Mouse (Mus musculus): ENCODE measurements at regions not wholly inside any gene's neighbourhood (a gene's known extent, or its start where the extent isn't known, plus 50 kb on each side); places are given as distances from the start of the nearest gene placed in this dataset.

GRCm38 (mm10) chr9:117892601-117893000 is 147.7 kb upstream of the Azi2 start:
- no peak for ATAC-seq (ENCODE audit: insufficient number of reproducible peaks, insufficient read depth, low FRiP score, low read depth)
- no peak overlapping the region for H3K4me3 ChIP-seq (ENCODE audit: low read depth, low read length)

GRCm38 (mm10) chr9:117873172-117873571 is 167.1 kb upstream of the Azi2 start:
- peaks cover 8% of the 10 kb centered on the region; the same call in 1 of the 2 replicates for H3K27me3 ChIP-seq (ENCODE audit: control insufficient read depth, insufficient read depth, low read length)

More at GRCm38 (mm10) chr9:117892601-117893000, 147.7 kb upstream of the Azi2 start:
- H3K27me3 ChIP-seq (ENCODE audit: control insufficient read depth, insufficient read depth, low read length), result no peaks in the 10 kb centered on the region
- H3K9ac ChIP-seq (replicated peaks; ENCODE audit: low read depth, low read length), result no peak overlapping the region
- no peak overlapping the region for H3K4me2 ChIP-seq (replicated peaks; ENCODE audit: low read depth, low read length)
- 54% methylated on average over 6 of the region's 6 CpGs for WGBS
- no peaks in the 10 kb centered on the region for H3K9me3 ChIP-seq (ENCODE audit: control insufficient read depth, low read depth, low read length)
- 0 out of 2 replicates have a peak overlapping the region, but pooled peaks have one; percentile 7 for H3K27ac ChIP-seq (ENCODE audit: low read length)
- H3K36me3 ChIP-seq (ENCODE audit: control insufficient read depth, insufficient read depth, low read length), result no peaks in the 10 kb centered on the region
- 0 out of 2 replicates have a peak, but pooled peaks cover 5% of the 10 kb centered on the region for H3K4me1 ChIP-seq (ENCODE audit: control insufficient read depth, insufficient read depth, low read length)

GRCm38 (mm10) chr9:117872387-117873081 is 167.8 kb upstream of the Azi2 start:
- Histone ChIP-seq H3K9ac (replicated peaks; ENCODE audit: low read depth, low read length) (peak overlapping the region; percentile 30; the same call in 1 of the 2 replicates), H3K4me2 (replicated peaks; ENCODE audit: low read depth, low read length) (peak overlapping the region; percentile 97), H3K4me3 (ENCODE audit: low read depth, low read length) (peak overlapping the region; percentile 57), H3K27me3 (ENCODE audit: control insufficient read depth, insufficient read depth, low read length) (peaks cover 8% of the 10 kb centered on the region; the same call in 1 of the 2 replicates), H3K27ac (ENCODE audit: low read length) (no peak overlapping the region), H3K36me3 (ENCODE audit: control insufficient read depth, insufficient read depth, low read length) (no peaks in the 10 kb centered on the region), H3K4me1 (ENCODE audit: control insufficient read depth, insufficient read depth, low read length) (0 out of 2 replicates have a peak, but pooled peaks cover 8% of the 10 kb centered on the region), H3K9me3 (ENCODE audit: control insufficient read depth, low read depth, low read length) (no peaks in the 10 kb centered on the region)
- peak; percentile 64; the same call in 1 of the 2 replicates for ATAC-seq (ENCODE audit: insufficient number of reproducible peaks, insufficient read depth, low FRiP score, low read depth)
- under 1% methylated on average over 58 of the region's 70 CpGs for WGBS

More at GRCm38 (mm10) chr9:117873172-117873571, 167.1 kb upstream of the Azi2 start:
- H3K4me3 ChIP-seq (ENCODE audit: low read depth, low read length), result peak overlapping the region; percentile 57
- H3K36me3 ChIP-seq (ENCODE audit: control insufficient read depth, insufficient read depth, low read length), result no peaks in the 10 kb centered on the region
- H3K27ac ChIP-seq (ENCODE audit: low read length), result no peak overlapping the region
- peak; percentile 7; the same call in 1 of the 2 replicates for ATAC-seq (ENCODE audit: insufficient number of reproducible peaks, insufficient read depth, low FRiP score, low read depth)
- H3K4me1 ChIP-seq (ENCODE audit: control insufficient read depth, insufficient read depth, low read length), result 0 out of 2 replicates have a peak, but pooled peaks cover 8% of the 10 kb centered on the region
- peak overlapping the region; percentile 97 for H3K4me2 ChIP-seq (replicated peaks; ENCODE audit: low read depth, low read length)
- WGBS, result 19% methylated on average over 8 of the region's 8 CpGs
- no peak overlapping the region for H3K9ac ChIP-seq (replicated peaks; ENCODE audit: low read depth, low read length)
- H3K9me3 ChIP-seq (ENCODE audit: control insufficient read depth, low read depth, low read length), result no peaks in the 10 kb centered on the region

GRCm38 (mm10) chr9:117872021-117872386 is 168.3 kb upstream of the Azi2 start:
- under 1% methylated on average over 15 of the region's 15 CpGs for WGBS
- peak overlapping the region; percentile 97 for H3K4me2 ChIP-seq (replicated peaks; ENCODE audit: low read depth, low read length)
- H3K4me1 ChIP-seq (ENCODE audit: control insufficient read depth, insufficient read depth, low read length), result 0 out of 2 replicates have a peak, but pooled peaks cover 8% of the 10 kb centered on the region
- H3K36me3 ChIP-seq (ENCODE audit: control insufficient read depth, insufficient read depth, low read length), result no peaks in the 10 kb centered on the region
- no peak overlapping the region for H3K9ac ChIP-seq (replicated peaks; ENCODE audit: low read depth, low read length)
- peaks cover 8% of the 10 kb centered on the region; the same call in 1 of the 2 replicates for H3K27me3 ChIP-seq (ENCODE audit: control insufficient read depth, insufficient read depth, low read length)
- ATAC-seq (ENCODE audit: insufficient number of reproducible peaks, insufficient read depth, low FRiP score, low read depth), result no peak
- no peak overlapping the region for H3K27ac ChIP-seq (ENCODE audit: low read length)
- H3K4me3 ChIP-seq (ENCODE audit: low read depth, low read length), result peak overlapping the region; percentile 57
- no peaks in the 10 kb centered on the region for H3K9me3 ChIP-seq (ENCODE audit: control insufficient read depth, low read depth, low read length)

GRCm38 (mm10) chr9:117870616-117871015 is 169.7 kb upstream of the Azi2 start:
- no peak overlapping the region for H3K4me2 ChIP-seq (replicated peaks; ENCODE audit: low read depth, low read length)
- H3K27ac ChIP-seq (ENCODE audit: low read length), result no peak overlapping the region
- 80% methylated on average over 11 of the region's 11 CpGs for WGBS
- 0 out of 2 replicates have a peak, but pooled peaks cover 8% of the 10 kb centered on the region for H3K4me1 ChIP-seq (ENCODE audit: control insufficient read depth, insufficient read depth, low read length)
- H3K27me3 ChIP-seq (ENCODE audit: control insufficient read depth, insufficient read depth, low read length), result peaks cover 8% of the 10 kb centered on the region; the same call in 1 of the 2 replicates
- H3K9ac ChIP-seq (replicated peaks; ENCODE audit: low read depth, low read length), result no peak overlapping the region
- H3K4me3 ChIP-seq (ENCODE audit: low read depth, low read length), result no peak overlapping the region
- H3K36me3 ChIP-seq (ENCODE audit: control insufficient read depth, insufficient read depth, low read length), result no peaks in the 10 kb centered on the region
- H3K9me3 ChIP-seq (ENCODE audit: control insufficient read depth, low read depth, low read length), result no peaks in the 10 kb centered on the region; the same call in 1 of the 2 replicates
- no peak for ATAC-seq (ENCODE audit: insufficient number of reproducible peaks, insufficient read depth, low FRiP score, low read depth)

GRCm38 (mm10) chr9:117863944-117864343 is 176.4 kb upstream of the Azi2 start:
- 91% methylated on average over 3 of the region's 3 CpGs for WGBS

GRCm38 (mm10) chr9:117863318-117863717 is 177.0 kb upstream of the Azi2 start:
- H3K27me3 ChIP-seq (ENCODE audit: control insufficient read depth, insufficient read depth, low read length), result no peaks in the 10 kb centered on the region
- 89% methylated on average over 6 of the region's 6 CpGs for WGBS
- no peak overlapping the region for H3K4me2 ChIP-seq (replicated peaks; ENCODE audit: low read depth, low read length)
- no peaks in the 10 kb centered on the region for H3K36me3 ChIP-seq (ENCODE audit: control insufficient read depth, insufficient read depth, low read length)
- H3K4me1 ChIP-seq (ENCODE audit: control insufficient read depth, insufficient read depth, low read length), result 0 out of 2 replicates have a peak, but pooled peaks cover 3% of the 10 kb centered on the region
- H3K4me3 ChIP-seq (ENCODE audit: low read depth, low read length), result no peak overlapping the region
- no peak overlapping the region for H3K9ac ChIP-seq (replicated peaks; ENCODE audit: low read depth, low read length)
- H3K9me3 ChIP-seq (ENCODE audit: control insufficient read depth, low read depth, low read length), result no peaks in the 10 kb centered on the region; the same call in 1 of the 2 replicates
- no peak overlapping the region for H3K27ac ChIP-seq (ENCODE audit: low read length)
- no peak for ATAC-seq (ENCODE audit: insufficient number of reproducible peaks, insufficient read depth, low FRiP score, low read depth)

More at GRCm38 (mm10) chr9:117863944-117864343, 176.4 kb upstream of the Azi2 start:
- Histone ChIP-seq H3K4me1 (ENCODE audit: control insufficient read depth, insufficient read depth, low read length) (0 out of 2 replicates have a peak, but pooled peaks cover 3% of the 10 kb centered on the region), H3K4me3 (ENCODE audit: low read depth, low read length) (no peak overlapping the region), H3K27ac (ENCODE audit: low read length) (no peak overlapping the region), H3K4me2 (replicated peaks; ENCODE audit: low read depth, low read length) (no peak overlapping the region), H3K9me3 (ENCODE audit: control insufficient read depth, low read depth, low read length) (no peaks in the 10 kb centered on the region; the same call in 1 of the 2 replicates), H3K36me3 (ENCODE audit: control insufficient read depth, insufficient read depth, low read length) (no peaks in the 10 kb centered on the region), H3K9ac (replicated peaks; ENCODE audit: low read depth, low read length) (no peak overlapping the region), H3K27me3 (ENCODE audit: control insufficient read depth, insufficient read depth, low read length) (no peaks in the 10 kb centered on the region)
- ATAC-seq (ENCODE audit: insufficient number of reproducible peaks, insufficient read depth, low FRiP score, low read depth), result no peak

GRCm38 (mm10) chr9:117859580-117860045 is 180.7 kb upstream of the Azi2 start:
- no peak overlapping the region for H3K4me2 ChIP-seq (replicated peaks; ENCODE audit: low read depth, low read length)
- H3K36me3 ChIP-seq (ENCODE audit: control insufficient read depth, insufficient read depth, low read length), result no peaks in the 10 kb centered on the region
- H3K4me3 ChIP-seq (ENCODE audit: low read depth, low read length), result no peak overlapping the region
- H3K9ac ChIP-seq (replicated peaks; ENCODE audit: low read depth, low read length), result no peak overlapping the region
- H3K9me3 ChIP-seq (ENCODE audit: control insufficient read depth, low read depth, low read length), result no peaks in the 10 kb centered on the region
- no peak overlapping the region for H3K27ac ChIP-seq (ENCODE audit: low read length)
- 0 out of 2 replicates have a peak, but pooled peaks cover 3% of the 10 kb centered on the region for H3K4me1 ChIP-seq (ENCODE audit: control insufficient read depth, insufficient read depth, low read length)
- ATAC-seq (ENCODE audit: insufficient number of reproducible peaks, insufficient read depth, low FRiP score, low read depth), result no peak
- no peaks in the 10 kb centered on the region for H3K27me3 ChIP-seq (ENCODE audit: control insufficient read depth, insufficient read depth, low read length)
- 45% methylated on average over 16 of the region's 16 CpGs for WGBS

Data from stomach, embryonic 14.5 days (tissue).